Mouse (Mus musculus) small intestine, adult 2 months (tissue): ENCODE measurements at regions not wholly inside any gene's neighbourhood (a gene's known extent, or its start where the extent isn't known, plus 50 kb on each side); places are given as distances from the start of the nearest gene placed in this dataset.

ENCODE experiments used
- CTCF ChIP-seq: fragments of 200-500 bp; IDR thresholded peaks from 2 replicates; pipeline ENCODE4 v1.5.1; 2012; ENCODE audit warnings: low read depth, mild to moderate bottlenecking, control low read depth, inconsistent platforms, low read length, moderate library complexity, mixed read lengths; ENCODE audit not compliant: insufficient replicate concordance, insufficient read length; ENCODE audit errors: extremely low read depth
- POLR2A ChIP-seq: fragments of 200-500 bp; IDR thresholded peaks from 2 replicates; pipeline ENCODE4 v1.6.1; 2012; ENCODE audit warnings: low read depth, mild to moderate bottlenecking, control low read depth, inconsistent platforms, low read length, moderate library complexity

DNA sequence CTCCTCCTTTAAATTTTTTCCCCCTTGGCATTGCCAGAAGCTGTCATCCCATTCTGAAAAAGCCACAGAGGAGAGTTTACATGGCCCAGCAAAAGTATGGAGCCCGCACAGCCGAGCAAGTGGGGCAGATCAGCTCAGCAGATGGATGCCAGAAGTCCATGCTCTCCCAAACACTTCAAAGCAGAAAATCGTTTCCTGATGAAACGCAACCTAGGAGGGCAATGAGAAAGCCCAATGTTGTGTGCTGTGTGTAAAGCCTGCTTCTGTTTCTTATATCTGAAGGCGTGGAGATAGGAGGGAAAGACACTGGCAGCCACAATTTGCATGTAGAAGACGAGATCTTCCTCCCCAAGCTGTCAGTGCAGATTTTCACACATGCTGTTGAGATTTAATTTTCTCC lies 92.4 kb upstream of the Stt3b start:
- no peak for TF ChIP-seq CTCF
- no peak for TF ChIP-seq POLR2A
